Mouse (Mus musculus): ENCODE measurements around the gene Hdlbp.

DNA sequence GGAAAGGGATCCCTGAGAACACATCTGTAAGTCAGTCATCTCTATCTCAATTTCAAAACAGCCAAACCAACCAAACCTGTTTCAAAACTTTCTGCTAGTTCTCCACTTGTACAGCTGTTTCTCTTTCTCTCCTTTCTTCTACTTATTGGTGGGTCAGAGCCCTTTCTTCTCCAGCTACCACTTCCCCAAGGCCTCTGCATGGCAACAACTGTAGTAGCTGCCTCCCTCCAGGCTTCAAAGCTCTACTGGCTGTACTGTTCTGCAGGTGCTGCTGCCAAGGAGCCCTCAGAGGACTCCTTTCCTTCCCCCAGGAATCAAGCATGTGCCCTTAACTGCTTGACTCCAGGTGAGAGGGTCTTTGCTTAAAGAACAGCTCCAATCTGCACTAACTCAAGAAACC, 12.9 kb downstream of the Hdlbp start:
- TF ChIP-seq FLI1 (IDR thresholded peaks at IDR 0.05; ENCODE audit: low read length) (no peak), GATA1 (IDR thresholded peaks at IDR 0.05; ENCODE audit: borderline replicate concordance, low read length) (no peak)

Measured in megakaryocyte, embryonic 14.5 days (primary cell).